Mouse (Mus musculus) hindbrain, embryonic 16.5 days (tissue): ENCODE measurements around the gene Limk1. TPM values are rescaled to one million over a fixed set of nuclear protein-coding genes. Genes with fewer than 3 reads are reported as not detected.
"Not testable (repeated sequence)": the region's sequence is repeated elsewhere in the genome, so short reads cannot be mapped to it uniquely, and the experiment has no call there.

Source experiments
- ATAC-seq: fragments of 200-750 bp; cut with Nextera tagmentation; 2 replicates; pipeline ENCODE4 v1.8.0; 2017; ENCODE audit warnings: moderate TSS enrichment, moderate library complexity
- H3K27ac ChIP-seq: fragments of 300-500 bp; sonication (generic); 2 replicates; pipeline ENCODE4 v1.5.1; 2014; ENCODE audit warnings: low read depth, mild to moderate bottlenecking, control low read depth, low read length, moderate library complexity
- H3K27me3 ChIP-seq: fragments of 300-500 bp; sonication (generic); replicated peaks from 2 replicates; pipeline ENCODE4 v1.6.1; 2014; ENCODE audit warnings: low read length; ENCODE audit not compliant: control insufficient read depth, insufficient read depth
- H3K36me3 ChIP-seq: fragments of 300-500 bp; sonication (generic); 2 replicates; pipeline ENCODE4 v1.6.1; 2014; ENCODE audit warnings: mild to moderate bottlenecking, low read length, moderate library complexity, mixed read lengths; ENCODE audit not compliant: control insufficient read depth, insufficient read depth
- H3K4me1 ChIP-seq: fragments of 300-500 bp; sonication (generic); 2 replicates; pipeline ENCODE4 v1.6.1; 2014; ENCODE audit warnings: low read depth, low read length; ENCODE audit not compliant: control insufficient read depth, insufficient read depth
- H3K4me2 ChIP-seq: fragments of 300-500 bp; sonication (generic); 2 replicates; pipeline ENCODE4 v1.6.1; 2014; ENCODE audit warnings: mild to moderate bottlenecking, low read length, control low read depth, moderate library complexity
- H3K4me3 ChIP-seq: fragments of 300-500 bp; sonication (generic); 2 replicates; pipeline ENCODE4 v1.5.1; 2014; ENCODE audit warnings: mild to moderate bottlenecking, low read length, control low read depth, moderate library complexity
- H3K9ac ChIP-seq: fragments of 300-500 bp; sonication (generic); 2 replicates; pipeline ENCODE4 v1.6.1; 2014; ENCODE audit warnings: low read depth, mild to moderate bottlenecking, control low read depth, low read length, moderate library complexity
- H3K9me3 ChIP-seq: fragments of 300-500 bp; sonication (generic); 2 replicates; pipeline ENCODE4 v1.6.1; 2014; ENCODE audit warnings: mild to moderate bottlenecking, low read length, moderate library complexity; ENCODE audit not compliant: control insufficient read depth
- WGBS: fragments of 180-500 bp; shearing (Covaris S2); extraction: QIAGEN DNeasy Blood & Tissue Kit; methylation state at CpG from one replicate; pipeline ENCODE4 v1.1.7; 2014; 5-methylcytosine and 5-hydroxymethylcytosine counted together
- polyA plus RNA-seq: library from polyadenylated mRNA; unstranded; fragments of >200 nt; fragmentation: Nextera tagmentation; extraction: Ambion mirVana; gene quantifications from 2 replicates; pipeline ENCODE4 v1.2.1, GENCODE M21; 2015

The Limk1 gene
- polyA plus RNA-seq, 1 experiment from 2014 or later, result 22.1 TPM

DNA sequence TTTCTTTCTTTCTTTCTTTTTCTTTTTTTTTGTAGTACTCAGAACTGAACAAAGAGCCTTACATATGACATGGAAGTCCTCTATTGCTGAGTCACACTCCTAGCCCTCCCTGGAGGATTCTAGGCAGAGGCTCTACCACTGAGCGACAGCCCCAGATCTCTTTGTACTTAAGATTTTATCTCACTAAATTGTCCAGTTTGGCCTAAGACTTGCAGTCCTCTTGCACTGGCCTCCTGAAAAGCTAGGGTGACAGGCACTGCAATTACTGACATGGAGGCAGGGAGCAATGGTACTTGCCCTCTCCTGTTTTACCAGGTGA lies 16.2 kb downstream of the Limk1 start:
- Histone ChIP-seq H3K9ac (no peak overlapping the region), H3K9me3 (no peaks in the 10 kb centered on the region), H3K27me3 (no peaks in the 10 kb centered on the region), H3K27ac (no peak overlapping the region), H3K4me2 (no peak overlapping the region), H3K4me3 (no peak overlapping the region), H3K36me3 (peaks cover 14% of the 10 kb centered on the region), H3K4me1 (peaks cover 18% of the 10 kb centered on the region)
- WGBS, result 47% methylated on average over 1 of the region's 1 CpGs
- ATAC-seq, result no peak

DNA sequence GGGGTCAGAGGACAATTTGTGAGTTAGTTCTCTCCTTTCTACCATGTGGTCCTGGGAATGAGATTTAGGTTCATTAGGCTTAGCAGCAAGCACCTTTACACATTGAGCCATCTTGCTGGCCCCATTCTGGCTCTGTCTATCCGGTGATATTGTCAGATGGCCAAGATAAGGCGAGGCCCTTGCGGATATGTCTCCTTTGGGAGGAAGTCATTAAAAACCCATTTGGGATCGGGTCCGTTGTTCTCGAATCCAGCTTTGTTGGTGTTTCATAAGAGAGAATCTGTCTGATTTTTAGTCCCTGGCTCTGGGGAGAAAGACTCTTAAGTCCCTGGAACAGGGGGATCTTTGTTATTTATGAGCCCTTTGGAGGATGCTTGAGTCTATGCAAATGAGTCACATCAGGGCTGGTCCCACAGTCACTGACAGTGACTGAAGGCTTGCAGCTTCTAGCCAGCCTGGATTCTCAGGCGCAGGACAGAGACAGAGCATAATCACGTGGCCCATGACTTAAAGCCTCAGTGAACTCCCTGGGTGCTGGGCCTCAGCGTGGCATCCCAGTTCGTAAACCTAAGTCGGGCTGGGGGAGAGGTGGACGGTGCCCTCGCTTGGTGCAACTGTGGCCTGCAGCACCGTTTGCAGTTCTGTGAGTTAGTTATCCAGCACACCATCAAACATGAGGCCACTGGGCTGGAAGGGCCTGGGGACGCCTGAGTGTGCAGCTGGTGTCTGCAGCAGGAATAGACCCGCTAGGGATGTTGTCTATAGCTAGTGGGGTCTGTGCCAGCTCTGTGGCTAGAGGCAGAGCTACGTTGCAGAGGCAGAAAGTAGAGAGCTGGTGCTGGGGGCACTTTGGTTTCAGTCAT lies 16.8 kb downstream of the Limk1 start:
- ATAC-seq, result peak; percentile 50; the same call in 1 of the 2 replicates
- H3K36me3 ChIP-seq, result peaks cover 17% of the 10 kb centered on the region
- 38% methylated on average over 17 of the region's 17 CpGs for WGBS

GRCm38 (mm10) chr5:134669001-134669708 lies 19.2 kb downstream of the Limk1 start:
- Histone ChIP-seq H3K9me3 (no peaks in the 10 kb centered on the region), H3K4me3 (no peak overlapping the region), H3K9ac (no peak overlapping the region), H3K27ac (no peak overlapping the region), H3K27me3 (no peaks in the 10 kb centered on the region), H3K36me3 (peaks cover 29% of the 10 kb centered on the region), H3K4me1 (no peaks in the 10 kb centered on the region), H3K4me2 (no peak overlapping the region)
- no peak for ATAC-seq
- 82% methylated on average over 20 of the region's 20 CpGs for WGBS

More for the DNA sequence above, 16.8 kb downstream of the Limk1 start:
- no peaks in the 10 kb centered on the region for H3K9me3 ChIP-seq
- H3K9ac ChIP-seq, result no peak overlapping the region
- no peak overlapping the region for H3K4me2 ChIP-seq
- peaks cover 13% of the 10 kb centered on the region for H3K4me1 ChIP-seq
- no peaks in the 10 kb centered on the region for H3K27me3 ChIP-seq
- peak overlapping the region; percentile 20 for H3K27ac ChIP-seq
- no peak overlapping the region for H3K4me3 ChIP-seq

GRCm38 (mm10) chr5:134668495-134668894 lies 19.9 kb downstream of the Limk1 start:
- H3K27me3 ChIP-seq, result no peaks in the 10 kb centered on the region
- H3K36me3 ChIP-seq, result peaks cover 33% of the 10 kb centered on the region
- no peak overlapping the region for H3K27ac ChIP-seq
- ATAC-seq, result no peak; the same call in 1 of the 2 replicates
- H3K4me3 ChIP-seq, result no peak overlapping the region
- 33% methylated on average over 8 of the region's 8 CpGs for WGBS
- H3K9me3 ChIP-seq, result no peaks in the 10 kb centered on the region
- no peak overlapping the region for H3K9ac ChIP-seq
- no peak overlapping the region for H3K4me2 ChIP-seq
- no peaks in the 10 kb centered on the region for H3K4me1 ChIP-seq

DNA sequence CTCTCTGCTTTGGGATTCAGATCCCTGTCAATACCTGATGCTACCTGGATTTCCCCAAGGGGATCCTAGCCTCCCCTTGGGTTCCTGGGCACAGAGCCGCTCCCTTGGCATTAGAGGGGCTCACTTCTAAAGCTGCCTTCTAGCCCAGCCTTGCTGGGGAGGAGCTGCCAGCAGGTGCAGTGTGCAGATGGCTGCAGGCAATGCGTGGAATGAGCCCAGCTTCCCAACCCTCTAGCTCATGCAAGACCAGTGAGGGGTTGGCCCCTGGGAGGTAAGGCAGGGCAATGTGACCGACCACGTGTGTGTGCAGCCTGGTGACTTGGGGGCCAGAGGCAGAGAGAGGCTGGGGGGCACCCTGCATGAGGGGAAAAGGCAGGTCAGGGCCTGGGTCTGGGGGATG lies 31.7 kb downstream of the Limk1 start:
- H3K9me3 ChIP-seq, result no peaks in the 10 kb centered on the region
- no peak for ATAC-seq
- H3K36me3 ChIP-seq, result peaks cover 32% of the 10 kb centered on the region
- H3K4me1 ChIP-seq, result no peaks in the 10 kb centered on the region; the same call in 1 of the 2 replicates
- no peak overlapping the region for H3K4me2 ChIP-seq
- H3K4me3 ChIP-seq, result no peak overlapping the region
- H3K27me3 ChIP-seq, result no peaks in the 10 kb centered on the region
- WGBS, result 68% methylated on average over 4 of the region's 4 CpGs
- no peak overlapping the region for H3K27ac ChIP-seq
- no peak overlapping the region for H3K9ac ChIP-seq

DNA sequence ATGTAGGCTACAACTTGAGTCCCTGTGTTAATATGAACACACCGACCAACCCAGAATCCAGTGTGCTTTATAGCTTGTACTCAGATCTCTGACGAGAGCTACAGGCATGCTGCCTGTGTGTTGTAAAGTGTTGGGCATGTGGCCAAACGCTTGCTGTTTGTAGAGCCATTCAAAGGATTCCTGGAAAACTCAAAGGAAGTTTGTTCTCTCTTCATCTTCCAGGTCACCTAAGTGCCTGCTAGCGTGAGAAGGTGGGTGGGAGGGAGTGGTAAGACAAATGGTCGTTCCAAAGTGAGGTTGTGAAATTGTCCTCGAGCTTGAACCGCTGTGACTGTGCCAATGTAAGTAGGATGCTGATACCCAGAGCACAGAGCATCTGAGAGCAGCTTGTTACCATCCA lies 36.4 kb downstream of the Limk1 start:
- no peaks in the 10 kb centered on the region for H3K9me3 ChIP-seq
- WGBS, result 59% methylated on average over 7 of the region's 7 CpGs
- no peak for ATAC-seq

GRCm38 (mm10) chr5:134650926-134651325 lies 37.5 kb downstream of the Limk1 start:
- H3K4me3 ChIP-seq, result no peak overlapping the region
- H3K4me2 ChIP-seq, result no peak overlapping the region
- no peak overlapping the region for H3K27ac ChIP-seq
- H3K4me1 ChIP-seq, result no peaks in the 10 kb centered on the region; the same call in 1 of the 2 replicates
- WGBS, result 46% methylated on average over 4 of the region's 5 CpGs
- no peaks in the 10 kb centered on the region for H3K9me3 ChIP-seq
- no peak overlapping the region for H3K9ac ChIP-seq
- no peak for ATAC-seq
- H3K27me3 ChIP-seq, result no peaks in the 10 kb centered on the region
- no peaks in the 10 kb centered on the region for H3K36me3 ChIP-seq

More for the DNA sequence above, 36.4 kb downstream of the Limk1 start:
- no peaks in the 10 kb centered on the region for H3K27me3 ChIP-seq
- no peak overlapping the region for H3K27ac ChIP-seq
- no peaks in the 10 kb centered on the region; the same call in 1 of the 2 replicates for H3K4me1 ChIP-seq
- no peak overlapping the region; the same call in 1 of the 2 replicates for H3K9ac ChIP-seq
- H3K36me3 ChIP-seq, result peaks cover 4% of the 10 kb centered on the region; the same call in 1 of the 2 replicates
- no peak overlapping the region for H3K4me2 ChIP-seq
- H3K4me3 ChIP-seq, result no peak overlapping the region

DNA sequence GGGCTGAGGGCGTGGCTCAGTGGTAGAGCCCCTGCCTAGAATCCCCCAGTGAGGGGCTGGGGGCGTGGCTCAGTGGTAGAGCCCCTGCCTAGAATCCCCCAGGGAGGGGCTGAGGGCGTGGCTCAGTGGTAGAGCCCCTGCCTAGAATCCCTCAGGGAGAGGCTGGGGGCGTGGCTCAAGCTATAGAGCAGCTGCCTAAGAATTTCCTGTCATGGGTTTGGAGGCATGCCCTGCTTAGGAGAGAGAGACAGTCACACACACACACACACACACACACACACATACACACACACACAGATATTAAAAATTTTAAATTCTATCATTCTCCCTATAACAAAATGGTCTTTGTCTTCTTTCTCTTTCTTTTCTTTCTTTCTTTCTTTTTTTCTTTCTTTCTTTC lies 39.4 kb downstream of the Limk1 start:
- H3K27me3 ChIP-seq, H3K36me3 ChIP-seq, H3K4me1 ChIP-seq, ATAC-seq, H3K4me2 ChIP-seq, H3K4me3 ChIP-seq, H3K27ac ChIP-seq, H3K9ac ChIP-seq, H3K9me3 ChIP-seq: not testable (repeated sequence)
- WGBS, result 80% methylated on average over 3 of the region's 4 CpGs

- Histone ChIP-seq H3K4me1 (no peaks in the 10 kb centered on the region; the same call in 1 of the 2 replicates), H3K27me3 (no peaks in the 10 kb centered on the region), H3K9me3 (no peaks in the 10 kb centered on the region), H3K27ac (no peak overlapping the region), H3K9ac (no peak overlapping the region), H3K4me2 (no peak overlapping the region), H3K36me3 (no peaks in the 10 kb centered on the region), H3K4me3 (no peak overlapping the region)
- ATAC-seq, result no peak
- WGBS, result 69% methylated on average over 2 of the region's 2 CpGs
These were observed 41.0 kb downstream of the Limk1 start for GRCm38 (mm10) chr5:134647394-134647793.
